Mouse (Mus musculus): ENCODE data around the gene C1ql1. TPM values are rescaled to one million over a fixed set of nuclear protein-coding genes. Genes with fewer than 3 reads are reported as not detected.

C1ql1 gene
- polyA plus RNA-seq (2015; fragmentation: Nextera tagmentation; extraction: Ambion mirVana): 0.08 TPM in 2 replicates

DNA sequence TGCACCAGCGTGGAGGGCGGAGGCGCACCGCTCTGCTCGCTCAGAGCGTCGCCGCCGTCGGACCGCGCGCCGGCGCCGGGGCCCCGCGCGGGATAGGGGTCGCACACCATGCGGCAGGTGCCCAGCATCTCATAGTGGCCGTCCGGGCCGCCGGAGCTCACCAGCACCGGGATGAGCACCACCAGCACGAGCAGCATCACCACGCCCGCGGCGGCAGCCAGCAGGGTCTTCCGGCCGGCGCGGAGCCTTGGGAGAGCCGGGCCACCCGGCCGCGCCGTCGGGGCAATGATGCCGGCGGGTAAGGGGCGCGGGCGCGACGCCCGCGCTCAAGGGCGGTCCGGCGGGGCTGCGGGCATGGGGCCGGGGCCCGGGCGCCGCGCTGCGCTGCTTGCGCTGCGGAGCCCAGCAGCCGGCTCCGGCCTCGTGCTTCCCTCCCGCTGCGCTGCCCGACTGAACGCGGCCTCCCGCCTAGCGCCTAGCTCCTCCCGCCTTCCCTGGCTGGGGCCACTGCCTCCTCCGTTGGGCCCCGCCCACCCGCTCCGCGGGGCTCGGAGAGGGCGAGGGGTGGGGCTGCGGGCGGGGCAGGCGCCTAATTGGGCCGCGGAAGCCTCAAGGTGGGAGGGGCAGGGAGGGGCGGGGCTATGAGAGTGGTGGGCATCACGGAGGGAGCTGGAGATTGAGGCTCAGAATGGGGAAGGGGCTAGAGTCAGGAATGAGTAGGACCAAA, at the start of gene C1ql1:
C1ql1 (minus strand) TSS at position 424 of the 727 bp plus-strand sequence.
- peak; percentile 87 for ATAC-seq (ENCODE audit: insufficient read depth)
- peak within 1 kb of the TSS; percentile 38 for H3K4me3 ChIP-seq (replicated peaks)
- peak within 1 kb of the TSS; percentile 64 for H3K4me2 ChIP-seq
- H3K27me3 ChIP-seq: peaks cover 98% of the 10 kb centered on the region
- H3K9ac ChIP-seq: no peak within 1 kb of the TSS
- no peaks in the 10 kb centered on the region for H3K36me3 ChIP-seq (replicated peaks)
- WGBS (ENCODE audit: insufficient replicate concordance): 2% methylated on average over 87 of the region's 87 CpGs
- H3K27ac ChIP-seq (replicated peaks): no peak within 1 kb of the TSS
- H3K9me3 ChIP-seq (replicated peaks): no peaks in the 10 kb centered on the region
- H3K4me1 ChIP-seq (replicated peaks): peaks cover 36% of the 10 kb centered on the region

DNA sequence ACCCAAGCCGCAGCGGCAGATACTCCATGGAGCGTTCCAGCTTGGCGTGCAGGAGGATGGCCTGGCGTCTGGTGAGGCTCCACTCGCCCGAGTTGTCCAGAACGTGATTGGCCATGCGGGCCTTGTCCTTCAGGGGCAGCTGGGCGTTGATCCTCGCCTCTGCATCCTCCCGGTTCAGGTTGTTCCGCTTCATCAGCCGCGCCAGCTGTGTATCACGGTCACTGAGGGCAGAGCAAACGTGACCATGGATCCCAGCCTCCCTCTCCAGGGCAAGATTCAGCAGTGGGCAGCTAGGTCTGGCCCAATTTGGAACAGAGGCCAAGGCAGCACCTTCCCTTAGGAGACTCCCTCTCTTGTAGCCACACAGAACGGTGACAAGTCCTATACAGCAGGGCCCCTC, 48.5 kb upstream of the C1ql1 start:
- Histone ChIP-seq H3K4me3 (replicated peaks) (no peak overlapping the region), H3K36me3 (replicated peaks) (peaks cover 39% of the 10 kb centered on the region), H3K9me3 (replicated peaks) (no peaks in the 10 kb centered on the region), H3K27me3 (peaks cover 31% of the 10 kb centered on the region), H3K27ac (replicated peaks) (no peak overlapping the region), H3K9ac (no peak overlapping the region), H3K4me1 (replicated peaks) (peaks cover 22% of the 10 kb centered on the region), H3K4me2 (no peak overlapping the region)
- no peak for ATAC-seq (ENCODE audit: insufficient read depth)
- 89% methylated on average over 18 of the region's 18 CpGs for WGBS (ENCODE audit: insufficient replicate concordance)

DNA sequence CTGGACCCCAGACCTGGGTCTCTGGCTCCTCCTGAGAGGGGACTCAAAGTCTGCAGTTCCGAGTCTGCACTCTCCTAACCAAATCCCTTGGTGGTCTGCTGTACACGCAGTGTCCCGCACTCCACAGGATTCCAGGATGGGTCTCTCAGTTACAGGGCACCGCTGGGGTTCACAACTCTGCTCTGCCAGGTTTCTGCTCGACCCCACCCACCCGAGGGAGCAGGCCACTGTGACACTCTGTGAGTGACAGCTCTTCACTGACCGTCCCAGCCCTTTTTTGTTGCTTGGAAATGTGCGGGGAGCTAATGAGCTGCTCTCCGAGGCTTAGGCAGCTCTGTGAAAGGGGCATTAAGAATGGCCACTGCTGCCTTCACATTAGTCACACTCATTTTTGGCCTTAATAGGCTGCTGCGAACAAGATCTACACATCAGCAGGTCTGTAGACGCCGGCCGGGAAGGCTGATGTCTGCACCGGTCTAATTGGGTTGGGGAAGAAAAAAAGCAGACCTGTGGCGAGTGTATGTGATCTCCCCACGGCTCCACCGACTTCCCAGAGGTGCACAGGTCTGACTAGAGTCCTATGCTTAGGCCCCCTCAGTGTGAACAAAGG, 47.0 kb upstream of the C1ql1 start:
- Histone ChIP-seq H3K4me3 (replicated peaks) (no peak overlapping the region), H3K9ac (no peak overlapping the region), H3K4me1 (replicated peaks) (peaks cover 17% of the 10 kb centered on the region), H3K4me2 (no peak overlapping the region), H3K27ac (replicated peaks) (no peak overlapping the region), H3K36me3 (replicated peaks) (peaks cover 33% of the 10 kb centered on the region), H3K27me3 (peaks cover 46% of the 10 kb centered on the region), H3K9me3 (replicated peaks) (no peaks in the 10 kb centered on the region)
- ATAC-seq (ENCODE audit: insufficient read depth): no peak
- WGBS (ENCODE audit: insufficient replicate concordance): 66% methylated on average over 17 of the region's 17 CpGs

DNA sequence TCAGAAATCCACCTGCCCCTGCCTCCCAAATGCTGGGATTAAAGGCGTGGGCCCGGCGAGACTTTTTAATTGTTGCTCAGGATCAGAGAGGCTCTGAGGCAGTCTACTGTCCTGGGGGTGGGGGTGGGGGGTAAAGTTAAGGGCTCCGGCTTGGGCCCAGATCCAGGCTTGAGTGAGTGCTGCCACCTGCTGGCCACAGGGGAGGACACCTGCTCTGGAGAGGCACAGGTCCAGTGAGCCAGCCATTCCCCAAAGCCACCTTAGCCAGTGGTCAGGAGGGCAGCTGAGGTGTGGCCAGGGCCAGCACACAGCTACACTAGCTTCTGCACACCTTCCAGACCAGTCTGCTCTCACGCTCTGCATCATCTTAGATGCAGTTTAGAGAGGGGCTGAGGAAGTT, 46.5 kb upstream of the C1ql1 start:
- peaks cover 52% of the 10 kb centered on the region for H3K27me3 ChIP-seq
- no peak overlapping the region for H3K9ac ChIP-seq
- no peak overlapping the region for H3K4me2 ChIP-seq
- 4% methylated on average over 5 of the region's 5 CpGs for WGBS (ENCODE audit: insufficient replicate concordance)
- peaks cover 31% of the 10 kb centered on the region for H3K36me3 ChIP-seq (replicated peaks)
- H3K4me1 ChIP-seq (replicated peaks): peaks cover 11% of the 10 kb centered on the region
- H3K4me3 ChIP-seq (replicated peaks): no peak overlapping the region
- 0 out of 2 replicates have a peak, but pooled peaks have one; percentile 17 for ATAC-seq (ENCODE audit: insufficient read depth)
- no peaks in the 10 kb centered on the region for H3K9me3 ChIP-seq (replicated peaks)
- H3K27ac ChIP-seq (replicated peaks): no peak overlapping the region

DNA sequence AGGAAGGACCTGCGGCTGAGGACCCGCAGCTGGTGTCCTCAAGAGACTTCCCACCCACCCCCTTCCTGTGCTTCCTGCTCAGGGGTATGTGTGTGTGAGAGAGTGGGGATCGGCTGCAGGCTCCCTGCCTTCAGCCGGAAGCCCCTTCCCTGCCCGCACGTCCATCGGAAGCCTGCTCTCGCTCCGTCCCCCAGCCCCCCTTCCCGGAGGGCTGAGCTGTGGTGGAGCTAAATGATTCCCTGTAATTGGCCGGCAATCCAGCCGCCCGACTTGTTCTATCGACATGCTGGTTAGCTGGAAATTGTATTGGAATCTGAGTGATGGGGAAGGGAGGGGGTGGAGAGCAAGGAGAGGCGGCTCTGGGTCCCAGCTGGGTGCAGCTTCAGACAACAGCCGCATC, 45.2 kb upstream of the C1ql1 start:
- H3K27ac ChIP-seq (replicated peaks): no peak overlapping the region
- WGBS (ENCODE audit: insufficient replicate concordance): 4% methylated on average over 16 of the region's 16 CpGs
- ATAC-seq (ENCODE audit: insufficient read depth): no peak
- H3K36me3 ChIP-seq (replicated peaks): peaks cover 21% of the 10 kb centered on the region
- no peaks in the 10 kb centered on the region for H3K9me3 ChIP-seq (replicated peaks)
- peaks cover 61% of the 10 kb centered on the region for H3K27me3 ChIP-seq
- peak overlapping the region; percentile 1; the same call in 1 of the 2 replicates for H3K4me2 ChIP-seq
- no peak overlapping the region for H3K4me3 ChIP-seq (replicated peaks)
- no peak overlapping the region for H3K9ac ChIP-seq
- peaks cover 5% of the 10 kb centered on the region; the same call in 1 of the 2 replicates for H3K4me1 ChIP-seq (replicated peaks)

DNA sequence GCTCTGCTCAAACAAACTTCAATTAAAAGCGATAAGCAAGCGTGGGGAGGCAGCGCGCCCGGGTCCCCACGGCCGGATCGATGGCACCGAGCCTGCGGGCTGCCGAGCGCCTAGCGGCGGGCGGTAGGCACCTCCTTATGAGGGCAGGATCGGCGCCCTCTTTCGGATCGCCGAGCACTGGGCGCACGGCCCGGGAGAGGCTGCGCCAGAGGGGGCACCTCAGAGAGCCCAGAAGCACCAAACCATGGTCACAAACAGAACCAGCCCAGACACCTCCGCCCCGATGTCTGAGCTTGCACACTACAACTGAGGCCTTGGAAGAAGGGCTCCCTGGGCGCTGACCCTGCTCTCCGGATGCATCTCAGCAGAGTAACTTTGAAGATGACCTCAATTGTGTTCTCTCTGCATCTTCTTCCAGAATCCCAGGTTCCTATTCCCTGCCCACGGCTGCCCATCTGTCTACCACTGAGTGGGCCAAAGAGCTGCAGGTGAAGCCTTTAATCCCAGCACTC, 43.7 kb upstream of the C1ql1 start:
- Histone ChIP-seq H3K27me3 (peaks cover 72% of the 10 kb centered on the region), H3K4me1 (replicated peaks) (peaks cover 5% of the 10 kb centered on the region; the same call in 1 of the 2 replicates), H3K27ac (replicated peaks) (no peak overlapping the region), H3K4me2 (peak overlapping the region; percentile 46), H3K9me3 (replicated peaks) (no peaks in the 10 kb centered on the region), H3K4me3 (replicated peaks) (peak overlapping the region; percentile 29), H3K36me3 (replicated peaks) (peaks cover 7% of the 10 kb centered on the region), H3K9ac (no peak overlapping the region)
- no peak for ATAC-seq (ENCODE audit: insufficient read depth)
- WGBS (ENCODE audit: insufficient replicate concordance): 2% methylated on average over 29 of the region's 29 CpGs

DNA sequence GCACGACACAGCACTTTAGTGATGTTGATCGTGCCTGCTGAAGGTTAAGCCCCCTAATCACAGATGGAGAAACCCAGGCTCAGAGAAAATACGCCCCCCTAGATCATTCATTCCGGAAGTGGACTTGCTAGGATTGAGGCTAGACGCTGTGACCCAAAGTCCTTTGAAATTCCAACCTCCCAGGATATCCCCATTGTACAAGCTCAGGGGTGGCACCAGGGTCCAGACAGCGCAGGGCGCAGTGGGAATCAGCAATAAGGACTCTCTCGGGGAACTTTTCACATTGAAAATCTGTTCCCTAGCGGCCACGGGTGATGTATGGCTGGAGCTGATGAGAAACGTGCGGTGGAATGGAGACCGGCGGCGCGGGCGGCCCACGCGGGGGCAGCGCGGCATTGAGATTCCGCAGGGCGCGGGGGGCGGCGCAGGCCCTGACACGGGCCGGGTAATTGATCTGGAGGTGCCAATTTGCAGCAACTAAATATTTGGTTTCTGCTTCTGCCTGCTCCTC, 43.2 kb upstream of the C1ql1 start:
- Histone ChIP-seq H3K27me3 (peaks cover 73% of the 10 kb centered on the region), H3K9ac (no peak overlapping the region), H3K9me3 (replicated peaks) (no peaks in the 10 kb centered on the region), H3K36me3 (replicated peaks) (peaks cover 2% of the 10 kb centered on the region), H3K4me3 (replicated peaks) (peak overlapping the region; percentile 29), H3K4me1 (replicated peaks) (peaks cover 5% of the 10 kb centered on the region; the same call in 1 of the 2 replicates), H3K4me2 (peak overlapping the region; percentile 46), H3K27ac (replicated peaks) (no peak overlapping the region)
- ATAC-seq (ENCODE audit: insufficient read depth): no peak
- WGBS (ENCODE audit: insufficient replicate concordance): 10% methylated on average over 28 of the region's 28 CpGs

DNA sequence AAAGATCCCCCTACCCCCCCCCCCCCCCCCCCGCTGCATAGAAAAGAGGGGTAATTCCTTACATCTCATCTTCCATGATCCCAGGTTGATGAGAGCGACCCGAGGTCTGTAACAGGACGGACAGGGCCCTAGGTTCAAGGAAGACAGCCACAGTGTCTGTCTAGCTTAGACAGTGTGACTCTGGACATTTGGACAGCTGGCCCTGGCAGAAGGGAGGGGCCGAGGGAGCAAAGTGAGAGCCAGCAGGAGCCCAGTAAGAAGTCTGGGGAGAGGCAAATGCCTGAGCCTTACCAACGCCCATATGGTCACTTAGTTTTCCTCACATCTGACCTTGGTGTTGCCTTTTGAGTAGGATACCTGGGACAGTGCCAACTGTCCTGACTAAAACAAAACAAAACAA, 38.7 kb upstream of the C1ql1 start:
- no peak overlapping the region for H3K9ac ChIP-seq
- no peak for ATAC-seq (ENCODE audit: insufficient read depth)
- no peak overlapping the region for H3K27ac ChIP-seq (replicated peaks)
- H3K27me3 ChIP-seq: peaks cover 62% of the 10 kb centered on the region
- no peaks in the 10 kb centered on the region for H3K36me3 ChIP-seq (replicated peaks)
- H3K4me2 ChIP-seq: no peak overlapping the region
- WGBS (ENCODE audit: insufficient replicate concordance): 40% methylated on average over 6 of the region's 6 CpGs
- peaks cover 5% of the 10 kb centered on the region; the same call in 1 of the 2 replicates for H3K4me1 ChIP-seq (replicated peaks)
- H3K4me3 ChIP-seq (replicated peaks): no peak overlapping the region
- H3K9me3 ChIP-seq (replicated peaks): no peaks in the 10 kb centered on the region

DNA sequence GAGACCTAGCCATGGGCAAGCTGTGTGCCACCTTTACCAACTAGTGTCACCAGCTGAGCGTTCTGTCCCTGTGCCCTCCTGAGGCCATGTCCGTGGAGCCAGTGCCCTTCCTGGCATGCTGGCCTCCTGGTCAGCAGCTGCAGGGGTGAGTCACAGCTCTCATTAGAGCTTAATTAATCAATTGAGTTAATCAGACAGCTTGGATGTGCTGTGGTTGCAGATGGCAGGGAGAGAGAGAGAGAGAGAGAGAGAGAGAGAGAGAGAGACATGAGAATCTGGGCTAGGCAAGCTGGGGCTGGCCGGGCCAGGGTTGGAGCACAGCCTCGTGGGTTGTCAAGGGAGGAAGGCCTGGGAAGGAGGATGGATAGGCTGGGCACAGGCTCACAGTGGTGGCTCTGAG, 38.1 kb upstream of the C1ql1 start:
- Histone ChIP-seq H3K9me3 (replicated peaks) (no peaks in the 10 kb centered on the region), H3K27me3 (peaks cover 57% of the 10 kb centered on the region), H3K4me1 (replicated peaks) (peaks cover 1% of the 10 kb centered on the region; the same call in 1 of the 2 replicates), H3K4me2 (no peak overlapping the region), H3K4me3 (replicated peaks) (no peak overlapping the region), H3K27ac (replicated peaks) (no peak overlapping the region), H3K36me3 (replicated peaks) (no peaks in the 10 kb centered on the region), H3K9ac (no peak overlapping the region)
- WGBS (ENCODE audit: insufficient replicate concordance): 61% methylated on average over 4 of the region's 4 CpGs
- no peak for ATAC-seq (ENCODE audit: insufficient read depth)

DNA sequence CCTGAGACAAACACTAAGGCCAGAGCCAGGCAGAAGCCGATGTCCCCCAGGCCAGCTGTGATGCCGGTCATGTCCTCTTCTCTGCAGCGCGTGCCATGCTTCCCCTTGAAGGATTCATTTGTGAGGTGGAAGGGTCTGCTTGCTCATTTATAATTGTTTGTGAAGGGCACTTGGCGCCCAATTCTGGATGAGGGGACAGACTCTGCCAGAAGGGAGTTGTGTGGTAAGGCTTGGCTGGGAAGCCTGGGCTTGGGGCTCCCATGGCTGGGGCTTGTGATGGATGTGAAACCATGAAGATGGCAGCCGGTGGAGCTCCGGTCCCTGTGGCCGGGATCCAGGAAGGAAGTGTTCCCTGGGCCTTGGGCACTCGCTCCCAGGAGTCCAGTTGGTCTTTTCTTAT, 37.6 kb upstream of the C1ql1 start:
- Histone ChIP-seq H3K9ac (no peak overlapping the region), H3K36me3 (replicated peaks) (no peaks in the 10 kb centered on the region), H3K4me2 (no peak overlapping the region), H3K27me3 (peaks cover 51% of the 10 kb centered on the region), H3K4me3 (replicated peaks) (no peak overlapping the region), H3K27ac (replicated peaks) (no peak overlapping the region), H3K9me3 (replicated peaks) (no peaks in the 10 kb centered on the region), H3K4me1 (replicated peaks) (no peaks in the 10 kb centered on the region)
- 70% methylated on average over 9 of the region's 9 CpGs for WGBS (ENCODE audit: insufficient replicate concordance)
- ATAC-seq (ENCODE audit: insufficient read depth): no peak

DNA sequence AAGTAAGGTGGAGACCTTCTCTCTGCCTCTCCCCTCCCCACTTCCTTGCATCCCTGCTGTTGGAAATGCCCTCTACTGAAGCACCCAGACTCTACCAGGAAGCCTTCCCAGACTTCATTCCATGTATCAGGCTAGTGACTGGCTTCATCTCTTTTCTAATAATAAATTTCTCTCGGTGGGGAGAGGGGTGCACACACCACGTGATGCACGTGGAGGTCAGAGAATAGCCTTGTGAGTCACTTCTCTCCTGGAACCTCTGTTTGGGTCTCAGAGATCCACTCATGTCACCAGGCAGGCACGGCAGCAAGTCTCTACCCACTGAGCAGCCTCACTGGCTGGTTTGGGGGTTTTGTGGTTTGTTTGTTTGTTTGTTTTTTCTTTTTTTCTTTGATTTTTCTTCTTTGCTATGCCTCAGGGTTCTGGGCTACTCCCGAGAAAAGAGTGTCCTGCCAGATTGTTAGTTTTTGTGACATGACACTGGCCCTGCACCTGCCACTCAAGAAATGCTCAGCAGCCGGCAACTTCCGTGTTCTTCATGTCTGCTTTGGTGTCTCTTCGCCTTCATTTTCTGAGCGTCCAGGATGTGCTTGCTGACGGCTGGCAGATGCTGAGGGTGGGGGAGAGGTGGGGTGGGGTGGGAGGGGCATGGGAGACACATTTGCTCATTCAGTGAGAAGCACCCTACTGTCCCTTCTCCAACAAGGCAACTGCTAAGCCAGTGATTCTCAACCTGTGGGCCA, 34.8 kb upstream of the C1ql1 start:
- H3K9ac ChIP-seq: no peak overlapping the region
- ATAC-seq (ENCODE audit: insufficient read depth): no peak

More for the DNA sequence above, 34.8 kb upstream of the C1ql1 start:
- no peaks in the 10 kb centered on the region for H3K4me1 ChIP-seq (replicated peaks)
- WGBS (ENCODE audit: insufficient replicate concordance): 45% methylated on average over 10 of the region's 10 CpGs
- H3K27ac ChIP-seq (replicated peaks): no peak overlapping the region
- H3K4me3 ChIP-seq (replicated peaks): no peak overlapping the region
- no peak overlapping the region for H3K4me2 ChIP-seq
- H3K36me3 ChIP-seq (replicated peaks): no peaks in the 10 kb centered on the region
- H3K9me3 ChIP-seq (replicated peaks): no peaks in the 10 kb centered on the region
- H3K27me3 ChIP-seq: peaks cover 27% of the 10 kb centered on the region
